8 mouse cellular contexts compared by ENCODE assay signal in the genomic region with DNA sequence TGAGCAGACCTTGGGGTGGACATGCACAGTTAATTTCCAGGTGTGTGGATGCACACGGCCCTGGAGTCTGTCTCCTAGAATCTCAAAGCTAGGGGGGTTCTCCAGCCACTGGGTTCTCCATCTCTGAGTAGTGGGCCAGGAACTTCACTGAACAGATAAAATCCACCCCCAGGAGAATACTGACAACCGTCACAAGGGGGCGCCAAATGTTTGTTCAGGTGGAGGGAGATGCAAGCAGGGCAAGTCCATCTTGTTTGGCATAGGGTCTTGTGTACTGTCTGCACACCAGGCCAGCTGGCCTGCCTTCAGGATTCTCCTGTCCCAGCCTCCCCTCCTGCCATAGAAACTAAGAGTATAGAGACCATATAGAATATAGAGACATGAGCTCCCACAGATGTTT. TPM values are rescaled to one million over a fixed set of nuclear protein-coding genes. Genes with fewer than 3 reads are reported as not detected.
DNase-seq lines count a peak whose midpoint lies in the region; ATAC-seq and TF ChIP-seq lines count a peak whose summit lies in the region.
"Had no signal": no experiment of that assay in that cellular context is flagged by ENCODE, and none has a peak within 500 bp of the region (broad histone marks: within the 10 kb centered on the region; RNA-seq: fewer than 3 reads in every experiment).

No protein-coding gene starts in this region.

- H3K4me1 ChIP-seq in kidney, embryonic 15.5 days: no peaks in the 10 kb centered on the region
- no peaks in the 10 kb centered on the region for H3K4me1 ChIP-seq in lung, adult 2 months (ENCODE audit: control insufficient read depth, insufficient read depth, low read length)
- H3K4me1 ChIP-seq: lung, embryonic 15.5 days had no signal

- TF ChIP-seq POLR2A in lung, adult 2 months (IDR thresholded peaks at IDR 0.05; ENCODE audit: borderline replicate concordance, extremely low read depth, low read depth, low read length): no peak

- H3K9me3 ChIP-seq in kidney, embryonic 15.5 days (replicated peaks): no peaks in the 10 kb centered on the region
- H3K9me3 ChIP-seq: lung, embryonic 15.5 days had no signal

- no peak overlapping the region for H3K4me3 ChIP-seq in kidney, embryonic 15.5 days (replicated peaks)
- H3K4me3 ChIP-seq in lung, adult 2 months (replicated peaks; ENCODE audit: extremely low read depth, low read depth, low read length): no peak overlapping the region
- H3K4me3 ChIP-seq: lung, embryonic 15.5 days had no signal

- H3K4me2 ChIP-seq in kidney, embryonic 15.5 days: no peak overlapping the region
- H3K4me2 ChIP-seq: lung, embryonic 15.5 days had no signal

- H3K9ac ChIP-seq in kidney, embryonic 15.5 days: no peak overlapping the region
- H3K9ac ChIP-seq: lung, embryonic 15.5 days had no signal

- TF ChIP-seq CTCF in lung, adult 2 months (IDR thresholded peaks at IDR 0.05; ENCODE audit: insufficient read depth, low read length): peak; percentile 73

- ATAC-seq in kidney, embryonic 15.5 days (replicated peaks; ENCODE audit: low FRiP score): no peak

- DNase-seq in kidney, adult 18-20 months: peak; percentile 62
- peak; percentile 80 for DNase-seq in ES-CJ7 (ENCODE audit: low read depth, low spot score)
- peak; percentile 50 for DNase-seq in adrenal gland, adult 2 months
- peak; percentile 73 for DNase-seq in gastrocnemius, postnatal 10 days
- DNase-seq in lung, adult 2 months: peak; percentile 51
- DNase-seq in spleen, adult 18-20 months: peak; percentile 32 to 70

- WGBS in kidney, embryonic 15.5 days: 11% methylated on average over 3 of the region's 3 CpGs
- WGBS in lung, adult 2 months: 12% methylated on average over 3 of the region's 3 CpGs

- H3K27ac ChIP-seq in kidney, embryonic 15.5 days: no peak overlapping the region
- H3K27ac ChIP-seq: lung, embryonic 15.5 days had no signal

- H3K36me3 ChIP-seq in kidney, embryonic 15.5 days: peaks cover 23% of the 10 kb centered on the region
- H3K36me3 ChIP-seq: lung, embryonic 15.5 days had no signal

- H3K27me3 ChIP-seq in kidney, embryonic 15.5 days: 0 out of 2 replicates have a peak, but pooled peaks cover 2% of the 10 kb centered on the region
- H3K27me3 ChIP-seq: lung, embryonic 15.5 days had no signal

RNA-seq across cellular contexts. Expression of a gene that starts 32.6 kb away (rescaled TPM):
- 21.8 and 23.4 TPM in 2 replicates for polyA plus RNA-seq in kidney, embryonic 15.5 days (2015; fragmentation: Nextera tagmentation; extraction: Ambion mirVana)
- 1 to 10 TPM; 2.5 to 3.1 TPM for total RNA-seq in adrenal gland, adult 2 months (2021)
- 4.5 and 5.4 TPM in 2 replicates for polyA plus RNA-seq in adrenal gland, adult 2 months (2012; rRNA removed)
- total RNA-seq in gastrocnemius, postnatal 10 days (2021): 1 to 10 TPM; 2.1 to 2.5 TPM
- polyA plus RNA-seq in lung, adult 2 months (2012; rRNA removed): 8.8 and 10.1 TPM in 2 replicates

RNA-seq across cellular contexts. Expression of a gene that starts 57.8 kb away (rescaled TPM):
- polyA plus RNA-seq in kidney, embryonic 15.5 days (2015; fragmentation: Nextera tagmentation; extraction: Ambion mirVana): 4.4 and 4.7 TPM in 2 replicates
- 10 to 100 TPM; 32.9 to 84.3 TPM for total RNA-seq in adrenal gland, adult 2 months (2021)
- 68.3 and 72.0 TPM in 2 replicates for polyA plus RNA-seq in adrenal gland, adult 2 months (2012; rRNA removed)
- 1 to 10 TPM; 1.5 to 1.8 TPM for total RNA-seq in gastrocnemius, postnatal 10 days (2021)
- polyA plus RNA-seq in lung, adult 2 months (2012; rRNA removed): 7.6 and 8.0 TPM in 2 replicates
